9 mouse cellular contexts compared by ENCODE assay signal in the genomic region with DNA sequence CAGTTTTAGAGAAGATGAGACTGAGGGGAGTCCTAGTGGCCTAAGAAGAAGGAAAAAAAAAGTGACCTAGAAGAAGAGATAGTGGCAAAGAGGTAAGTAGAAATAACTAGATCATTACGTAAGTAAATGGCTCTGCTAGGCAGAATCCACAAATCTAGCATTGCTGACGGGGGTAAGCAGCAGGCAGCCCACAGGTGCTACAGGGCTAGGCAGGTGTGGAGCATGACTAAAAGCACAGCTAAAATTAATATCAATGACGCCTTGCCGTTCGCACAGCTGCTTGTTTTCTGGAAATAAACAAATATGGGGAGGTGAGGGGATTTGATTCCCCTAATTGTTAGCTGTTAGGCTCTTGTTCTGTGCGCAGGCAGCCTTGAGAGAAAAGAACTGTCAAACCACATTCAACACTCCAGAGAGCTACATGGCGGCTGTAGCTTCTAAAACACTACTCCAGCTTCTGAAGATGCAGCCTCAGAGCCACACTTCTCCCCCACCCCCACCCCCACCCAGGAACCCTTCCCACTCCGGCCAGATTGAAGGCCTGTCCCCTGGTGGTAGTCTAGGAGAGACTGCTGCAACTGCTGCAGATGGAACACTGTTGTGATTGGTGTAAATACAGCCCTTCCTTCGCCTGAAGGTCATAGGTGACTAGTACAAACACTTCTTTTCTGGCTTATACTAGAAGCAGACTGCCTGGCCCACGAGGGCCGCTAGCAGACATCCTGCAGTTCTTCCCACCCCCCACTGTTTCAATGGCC. TPM values are rescaled to one million over a fixed set of nuclear protein-coding genes. Genes with fewer than 3 reads are reported as not detected.
DNase-seq lines count a peak whose midpoint lies in the region; ATAC-seq and TF ChIP-seq lines count a peak whose summit lies in the region.
"Had no signal": no experiment of that assay in that cellular context is flagged by ENCODE, and none has a peak within 500 bp of the region (broad histone marks: within the 10 kb centered on the region; RNA-seq: fewer than 3 reads in every experiment).

No protein-coding gene starts in this region.

- DNase-seq in heart, postnatal 36 days = no peak
- DNase-seq in ES-E14 (ENCODE audit: low read depth, low spot score) = peak; percentile 48
- peak; percentile 39 for DNase-seq in induced T-regulatory cell, adult 2 months (ENCODE audit: low read depth)
- DNase-seq in lung, postnatal 10 days = peak; percentile 72
- no peak for DNase-seq in urinary bladder, postnatal 25 days (ENCODE audit: low spot score)
- no peak for DNase-seq in thymus, postnatal 10 days (ENCODE audit: low spot score in 2 of 2)
- DNase-seq in layer of hippocampus, postnatal 36 days = no peak
- DNase-seq: spleen, adult 18-20 months had no signal

- no peaks in the 10 kb centered on the region for H3K27me3 ChIP-seq in heart, embryonic 14.5 days (ENCODE audit: control insufficient read depth, insufficient read depth, low read length)

- intact Hi-C loops in heart, postnatal 36 days (cut with DNase I) = loop anchor here (5.0 kb wide), 1 partner anchor 149 kb away; a partner anchor contains a TSS

- H3K4me2 ChIP-seq in heart, embryonic 14.5 days (ENCODE audit: low read length) = peak overlapping the region; percentile 88; the same call in 1 of the 2 replicates

- 0 out of 4 replicates have a peak overlapping the region, but pooled peaks of 1 of the 2 experiments have one; percentile 2 for H3K27ac ChIP-seq in heart, embryonic 14.5 days (replicated peaks in 1 of 2; ENCODE audit: control insufficient read depth in 1 of 2, insufficient read depth in 1 of 2, low read depth in 2 of 2, low read length in 2 of 2)
- H3K27ac ChIP-seq in ES-E14 (ENCODE audit: insufficient read depth, low read depth, low read length, poor library complexity, severe bottlenecking) = no peak overlapping the region

- no peak overlapping the region for H3K9ac ChIP-seq in heart, embryonic 14.5 days (ENCODE audit: low read length)
- H3K9ac ChIP-seq in ES-E14 (ENCODE audit: insufficient read depth, low read depth, low read length, poor library complexity, severe bottlenecking) = peak overlapping the region; percentile 35; the same call in 1 of the 2 replicates

- WGBS in heart, embryonic 14.5 days = 69% methylated on average over 11 of the region's 11 CpGs

- H3K4me3 ChIP-seq in heart, embryonic 14.5 days (ENCODE audit: control insufficient read depth in 1 of 2, insufficient read depth in 1 of 2, low read depth in 1 of 2, low read length in 2 of 2) = no peak overlapping the region
- no peak overlapping the region for H3K4me3 ChIP-seq in ES-E14 (ENCODE audit: insufficient read depth in 1 of 2, low read depth in 1 of 2, low read length in 2 of 2, poor library complexity in 1 of 2, severe bottlenecking in 1 of 2)

- H3K36me3 ChIP-seq in heart, embryonic 14.5 days (ENCODE audit: control insufficient read depth, insufficient read depth, low read length) = peaks cover 3% of the 10 kb centered on the region; the same call in 1 of the 2 replicates
- H3K36me3 ChIP-seq in ES-E14 (ENCODE audit: control insufficient read depth, insufficient read depth, low read length, poor library complexity, severe bottlenecking) = peaks cover under 1% of the 10 kb centered on the region; the same call in 1 of the 2 replicates

- H3K4me1 ChIP-seq in heart, embryonic 14.5 days (ENCODE audit: control insufficient read depth in 2 of 2, insufficient read depth in 2 of 2, low read length in 2 of 2) = peaks cover 8 to 23% of the 10 kb centered on the region in 2 experiments
- H3K4me1 ChIP-seq in ES-E14 (ENCODE audit: control insufficient read depth in 2 of 2, insufficient read depth in 2 of 2, low read length in 2 of 2, poor library complexity in 1 of 2) = peaks cover 2 to 12% of the 10 kb centered on the region in 2 experiments; a peak in 3 of 4 replicates

- ATAC-seq in heart, embryonic 14.5 days (ENCODE audit: insufficient number of reproducible peaks, insufficient read depth, low FRiP score, low read depth) = no peak

- in situ Hi-C loops in ES-E14 (cut with MboI; ENCODE audit: low sequenced_read_pairs in 2 of 2, unreplicated experiment in 2 of 2) = no loop called here

- no peaks in the 10 kb centered on the region for H3K9me3 ChIP-seq in heart, embryonic 14.5 days (ENCODE audit: control insufficient read depth, low read length)
- no peaks in the 10 kb centered on the region for H3K9me3 ChIP-seq in ES-E14 (ENCODE audit: control insufficient read depth, insufficient read depth, low read depth, low read length)

TF ChIP-seq in ES-E14, 5 proteins besides CTCF, POLR2A, EP300 and RAD21:
- TF ChIP-seq ZC3H11A (IDR thresholded peaks at IDR 0.05; ENCODE audit: borderline replicate concordance, low read depth, low read length) (no peak), HCFC1 (IDR thresholded peaks at IDR 0.05; ENCODE audit: borderline replicate concordance, insufficient read depth, low read length) (no peak), MAFK (IDR thresholded peaks at IDR 0.05; ENCODE audit: insufficient read depth, low read depth, low read length) (no peak), ZNF384 (IDR thresholded peaks at IDR 0.05; ENCODE audit: low read depth, low read length) (no peak), CHD2 (IDR thresholded peaks at IDR 0.05; ENCODE audit: low read depth, low read length) (no peak)

RNA-seq across cellular contexts. Expression of a gene that starts 15.1 kb away (rescaled TPM):
- 2.7 and 3.1 TPM in 2 replicates for polyA plus RNA-seq in heart, embryonic 14.5 days (2014; fragmentation: Nextera tagmentation; extraction: Ambion mirVana)
- total RNA-seq in heart, postnatal 36 days (2021) = 1 to 10 TPM; 2.4 TPM
- 3.2 and 3.6 TPM in 2 replicates for total RNA-seq in ES-E14 (2012; rRNA removed)
- 1 to 10 TPM; 6.1 to 6.5 TPM for total RNA-seq in layer of hippocampus, postnatal 36 days (2021)

Comparison
In these comparisons a context has a peak if more than half of its experiments do, and no peak if none do; other contexts are left out.
1. DNase-seq: peak in ES-E14 (single experiment), induced T-regulatory cell, adult 2 months (single experiment) and lung, postnatal 10 days (single experiment); none in heart, postnatal 36 days (0 of 2), urinary bladder, postnatal 25 days (single experiment), thymus, postnatal 10 days (0 of 2) and layer of hippocampus, postnatal 36 days (0 of 2).